Mouse (Mus musculus): Measurements from ENCODE around the gene Atp2b4.

The Atp2b4 gene

GRCm38 (mm10) chr1:133798821-133799415 is 1.9 kb downstream of the Atp2b4 start:
- DNase-seq (ENCODE audit: low read depth, low spot score), result no peak

DNA sequence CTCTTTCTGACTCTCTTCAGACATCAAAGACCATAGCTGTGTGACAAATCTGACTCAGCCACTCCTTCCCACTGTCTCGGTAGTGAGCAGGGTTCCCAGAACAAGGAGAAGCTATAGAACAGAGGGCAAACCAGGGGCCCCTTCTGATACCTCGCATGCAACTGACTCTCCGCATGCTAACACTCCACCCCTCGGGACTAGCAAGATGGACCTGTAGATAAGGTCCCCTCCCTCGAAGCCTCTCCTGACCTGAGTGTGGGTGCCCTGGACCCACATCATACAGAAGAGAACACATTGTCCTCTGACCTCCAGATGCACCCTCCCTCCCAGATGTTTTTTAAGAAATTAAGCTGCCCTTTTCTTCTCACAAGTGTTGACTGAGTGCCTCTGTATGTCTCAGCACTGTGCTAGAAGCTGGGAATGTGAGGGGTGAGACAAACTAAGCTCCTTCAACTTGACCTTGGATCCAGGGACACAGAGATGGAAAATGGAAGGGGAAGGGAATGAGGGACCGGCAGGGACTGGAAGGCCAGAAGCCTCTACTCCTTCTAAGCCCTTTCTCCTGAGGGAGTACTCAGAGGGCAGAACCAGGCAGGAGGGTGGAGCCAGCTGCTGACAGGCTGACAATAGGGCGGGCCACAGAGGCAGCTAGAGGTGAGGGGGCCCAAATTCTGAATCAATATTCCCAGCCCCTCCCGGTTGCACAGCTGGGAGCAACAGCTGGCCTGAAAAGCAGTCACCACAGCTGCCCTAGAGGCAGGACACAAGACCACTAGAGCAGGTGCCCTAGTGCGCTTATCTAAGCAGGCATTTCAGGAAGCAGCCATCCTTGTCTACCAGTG is 2.6 kb downstream of the Atp2b4 start:
- peak; percentile 33 for DNase-seq (ENCODE audit: low read depth, low spot score)

- DNase-seq (ENCODE audit: low read depth, low spot score), result no peak
Measured at GRCm38 (mm10) chr1:133797327-133797978, 3.4 kb downstream of the Atp2b4 start.

GRCm38 (mm10) chr1:133793646-133794045 is 7.2 kb downstream of the Atp2b4 start:
- DNase-seq (ENCODE audit: low read depth, low spot score), result no peak

GRCm38 (mm10) chr1:133790011-133790410 is 10.8 kb downstream of the Atp2b4 start:
- DNase-seq (ENCODE audit: low read depth, low spot score), result no peak

- DNase-seq (ENCODE audit: low read depth, low spot score), result no peak
Measured at GRCm38 (mm10) chr1:133788864-133789263, 12.0 kb downstream of the Atp2b4 start.

DNA sequence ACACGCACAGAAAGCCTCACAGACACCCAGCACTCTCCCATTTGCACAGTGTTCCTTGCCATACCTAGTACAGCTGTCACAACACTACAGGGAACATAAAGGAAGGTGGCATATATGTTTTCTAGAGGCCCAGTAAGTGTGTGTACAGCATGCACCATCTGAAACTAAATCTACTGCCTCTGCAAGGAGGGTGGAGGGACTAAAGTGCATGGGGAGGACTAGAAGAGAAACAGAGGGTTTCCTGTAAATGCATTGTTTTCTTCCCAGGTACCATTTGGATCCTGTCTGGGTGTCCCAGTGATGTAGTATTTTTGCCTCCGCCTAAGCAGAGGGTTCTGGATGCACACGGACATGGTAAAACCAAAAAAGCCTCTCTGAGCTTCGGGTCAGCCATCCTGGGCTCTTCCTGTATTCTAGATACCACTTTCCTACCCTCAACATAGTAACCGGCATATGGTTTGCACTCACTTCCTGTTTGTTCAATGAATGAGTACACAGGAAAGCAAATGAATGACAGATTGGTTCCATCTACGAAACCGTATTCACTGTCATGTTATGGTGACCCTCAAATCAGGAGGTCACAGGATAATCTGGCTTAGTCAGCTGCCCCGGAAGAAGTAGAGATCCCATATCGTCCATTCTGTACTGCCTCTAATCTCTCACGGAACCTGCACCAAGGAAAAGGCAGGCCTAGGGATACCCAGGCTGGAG is 13.2 kb downstream of the Atp2b4 start:
- peak; percentile 30 for DNase-seq (ENCODE audit: low read depth, low spot score)

DNA sequence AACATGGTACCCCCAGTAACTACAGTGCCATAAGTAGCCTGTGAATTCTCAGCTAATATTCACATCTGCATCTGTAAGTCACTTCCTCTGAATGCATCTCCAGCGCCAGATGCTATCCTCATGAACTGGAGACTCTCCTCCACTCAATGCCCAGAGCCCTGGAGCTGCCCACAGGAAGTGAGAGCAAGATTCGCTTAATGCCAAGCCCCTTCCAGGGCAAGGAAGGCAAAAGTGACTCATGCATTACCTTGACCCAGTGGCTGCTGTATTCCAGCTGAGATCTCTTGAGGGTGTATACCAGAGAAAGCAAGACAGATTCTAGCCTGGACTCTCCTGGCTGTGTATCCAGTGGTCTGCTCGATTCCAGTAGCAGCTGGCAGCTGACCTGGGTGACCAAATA is 16.2 kb downstream of the Atp2b4 start:
- DNase-seq (ENCODE audit: low read depth, low spot score), result no peak

DNA sequence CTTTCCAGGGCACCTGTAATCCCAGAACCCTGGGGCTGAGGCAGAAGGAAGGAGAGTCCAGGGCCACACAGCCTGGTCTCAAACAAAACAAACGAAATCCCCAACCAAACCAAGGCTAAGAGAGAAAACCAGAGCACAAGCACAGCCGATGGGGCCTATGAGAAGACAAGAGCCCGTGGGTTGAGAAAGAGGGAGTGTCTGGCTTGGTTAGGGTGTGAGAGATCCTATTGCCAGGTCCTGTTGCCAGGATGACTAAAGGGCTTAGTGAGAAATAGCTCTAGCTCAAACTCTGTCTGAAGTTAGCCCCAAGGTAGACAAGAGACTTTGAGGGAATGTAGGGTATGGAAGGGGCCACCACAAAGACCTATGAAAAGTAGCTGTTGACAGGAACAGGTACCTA is 19.3 kb downstream of the Atp2b4 start:
- no peak for DNase-seq (ENCODE audit: low read depth, low spot score)

GRCm38 (mm10) chr1:133779043-133779442 is 21.8 kb downstream of the Atp2b4 start:
- no peak for DNase-seq (ENCODE audit: low read depth, low spot score)

DNA sequence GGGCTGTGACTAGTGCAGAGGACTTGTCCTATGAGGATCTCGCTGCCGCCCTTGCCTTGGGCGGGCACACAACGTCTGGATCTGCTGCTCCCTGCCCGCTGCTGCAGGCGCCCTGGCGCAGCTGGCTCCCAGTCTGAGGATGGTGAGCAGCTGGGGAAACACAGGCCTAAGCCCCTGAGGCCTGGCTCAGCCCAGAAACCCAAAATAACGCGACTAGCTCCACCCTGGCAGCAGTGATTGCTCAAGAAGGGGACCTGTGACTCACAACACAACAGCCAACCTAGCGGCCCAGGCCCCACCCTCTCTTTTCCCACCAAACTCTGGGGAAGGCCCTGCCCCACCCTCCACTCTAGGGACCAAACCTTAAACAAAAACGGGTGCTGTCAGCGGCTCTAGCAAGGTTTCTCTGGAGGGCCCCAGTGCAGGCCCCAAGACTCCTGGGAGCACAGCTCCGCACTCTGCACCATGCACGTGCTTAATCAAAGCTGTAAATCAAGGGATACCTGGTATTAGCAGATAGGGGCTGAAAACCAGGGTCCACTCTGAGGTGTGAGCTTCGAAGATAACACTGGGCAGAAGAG is 23.1 kb downstream of the Atp2b4 start:
- no peak for DNase-seq (ENCODE audit: low read depth, low spot score)

GRCm38 (mm10) chr1:133772553-133772952 is 28.3 kb downstream of the Atp2b4 start:
- DNase-seq (ENCODE audit: low read depth, low spot score), result no peak

GRCm38 (mm10) chr1:133771831-133772399 is 28.9 kb downstream of the Atp2b4 start:
- DNase-seq (ENCODE audit: low read depth, low spot score), result peak; percentile 18

GRCm38 (mm10) chr1:133767994-133768393 is 32.8 kb downstream of the Atp2b4 start:
- no peak for DNase-seq (ENCODE audit: low read depth, low spot score)

DNA sequence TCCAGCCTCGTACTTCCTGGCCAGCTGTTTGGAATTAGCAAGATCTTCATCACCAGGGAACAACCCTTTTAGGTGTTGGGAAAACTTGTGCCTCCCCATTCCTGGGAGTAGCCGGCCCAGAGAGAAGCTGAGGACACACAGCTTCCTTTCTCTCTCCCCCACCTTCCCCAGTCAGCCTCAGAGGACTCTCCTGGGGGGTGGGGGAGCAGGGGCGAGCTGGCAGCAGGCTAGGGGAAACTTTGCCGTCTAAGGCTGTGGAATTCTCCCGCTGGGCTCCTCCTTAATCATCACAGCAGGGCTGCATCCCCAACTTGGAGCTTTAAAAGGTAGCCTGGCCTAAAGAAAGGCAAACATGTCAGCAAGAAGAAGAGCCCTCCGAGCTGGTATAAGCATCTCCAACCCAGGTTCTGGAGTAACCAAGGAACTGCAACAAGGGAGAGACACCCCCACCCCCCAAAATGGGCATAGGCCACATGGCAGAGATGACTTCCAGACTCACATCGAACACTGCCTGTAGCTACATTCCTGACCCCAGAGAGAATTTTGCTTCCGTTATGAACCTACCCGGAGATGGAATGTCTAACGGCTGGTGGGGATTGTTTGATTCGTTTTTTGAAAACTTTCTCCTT is 33.8 kb downstream of the Atp2b4 start:
- no peak for DNase-seq (ENCODE audit: low read depth, low spot score)

- no peak for DNase-seq (ENCODE audit: low read depth, low spot score)
Measured at GRCm38 (mm10) chr1:133765376-133765775, 35.5 kb downstream of the Atp2b4 start.

- DNase-seq (ENCODE audit: low read depth, low spot score), result peak; percentile 29
Measured at GRCm38 (mm10) chr1:133762946-133763422, 37.9 kb downstream of the Atp2b4 start.

DNA sequence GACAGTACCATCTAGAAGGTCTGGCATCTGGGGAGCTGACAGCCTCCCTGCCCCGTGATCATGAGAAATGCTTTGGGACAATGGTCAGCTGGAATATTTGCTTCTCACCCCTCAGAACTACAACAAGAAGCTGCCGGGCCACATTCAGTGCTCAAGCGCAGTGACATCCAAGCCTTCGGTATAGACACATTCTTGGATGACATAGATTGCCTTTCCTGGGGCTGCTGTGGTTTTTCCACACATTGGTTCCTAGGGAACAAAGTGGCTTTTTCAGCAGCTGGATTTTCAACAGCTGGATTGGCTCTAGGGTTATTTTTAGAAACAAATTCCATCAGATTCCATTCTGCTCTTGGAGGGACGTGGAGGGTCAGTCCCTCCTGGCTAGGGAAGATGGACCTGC is 39.6 kb downstream of the Atp2b4 start:
- no peak for DNase-seq (ENCODE audit: low read depth, low spot score)

- no peak for DNase-seq (ENCODE audit: low read depth, low spot score)
Measured at GRCm38 (mm10) chr1:133754317-133754868, 46.4 kb downstream of the Atp2b4 start.

DNA sequence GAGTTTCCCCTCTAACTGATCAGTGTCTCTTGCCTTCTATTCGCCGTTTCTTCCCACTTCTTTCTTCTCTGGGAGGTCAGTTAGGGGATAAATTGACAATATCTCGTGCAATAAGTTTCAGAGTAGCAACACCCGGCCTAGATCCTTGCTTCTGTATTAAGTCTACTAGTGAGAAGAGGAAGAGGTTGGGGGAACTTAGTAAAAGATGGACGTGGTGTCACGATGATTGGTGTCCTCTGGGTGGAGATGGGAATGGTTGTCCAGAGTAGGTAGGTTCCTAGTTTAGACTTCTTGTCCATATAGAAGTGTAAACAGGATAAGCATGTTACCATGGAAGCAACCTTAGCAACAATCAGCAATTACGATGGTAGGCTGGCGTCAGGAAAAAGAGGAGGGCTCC is 47.5 kb downstream of the Atp2b4 start:
- DNase-seq (ENCODE audit: low read depth, low spot score), result no peak

All from CD4-positive helper T cell, adult 2 months (primary cell).